Mouse (Mus musculus) bone marrow macrophage, adult 2 months (primary cell): ENCODE results near the gene Eml3.

Experiments
- CTCF ChIP-seq: IDR thresholded peaks from 2 replicates; pipeline ENCODE4 v1.5.1; 2012; ENCODE audit warnings: low read depth, mild to moderate bottlenecking, low read length, moderate library complexity
- POLR2A ChIP-seq: IDR thresholded peaks from 2 replicates; pipeline ENCODE4 v1.6.1; 2012; ENCODE audit warnings: mild to moderate bottlenecking, low read depth, low read length, borderline replicate concordance

GRCm38 (mm10) chr19:8965771-8966170 lies 36.4 kb downstream of the Eml3 start:
- TF ChIP-seq CTCF (no peak), POLR2A (no peak)
